Mouse (Mus musculus) heart, adult 2 months (tissue): ENCODE measurements at regions not wholly inside any gene's neighbourhood (a gene's known extent, or its start where the extent isn't known, plus 50 kb on each side); places are given as distances from the start of the nearest gene placed in this dataset.

Experiments
- CTCF ChIP-seq: fragments of 200-600 bp; IDR thresholded peaks from 2 replicates; pipeline ENCODE4 v1.8.1; 2022; ENCODE audit warnings: antibody characterized with exemption, mild to moderate bottlenecking, moderate library complexity
- EP300 ChIP-seq: fragments of 200-500 bp; IDR thresholded peaks from 2 replicates; pipeline ENCODE4 v1.6.1; 2011; ENCODE audit warnings: low read depth, low read length, control low read depth; ENCODE audit not compliant: insufficient read depth
- POLR2A ChIP-seq: fragments of 200-500 bp; IDR thresholded peaks from 2 replicates; pipeline ENCODE4 v1.6.1; 2011; ENCODE audit warnings: mild to moderate bottlenecking, low read depth, low read length, control low read depth; ENCODE audit not compliant: insufficient read depth

- TF ChIP-seq POLR2A (no peak), EP300 (no peak), CTCF (no peak)
Measured at GRCm38 (mm10) chr11:64327771-64328170, 107.4 kb upstream of the Hs3st3a1 start.
